Mouse (Mus musculus) heart, embryonic 14.5 days (tissue): ENCODE results near the gene Rpl37. TPM values are rescaled to one million over a fixed set of nuclear protein-coding genes. Genes with fewer than 3 reads are reported as not detected.

Source experiments
- ATAC-seq: fragments of 200-750 bp; cut with Nextera tagmentation; 2 replicates; pipeline ENCODE4 v1.8.0; 2017; ENCODE audit warnings: low read depth, moderate TSS enrichment; ENCODE audit not compliant: insufficient number of reproducible peaks, insufficient read depth, low FRiP score
- H3K27ac ChIP-seq, 2 experiments: fragments of 200-500 bp in 1 of 2; fragments of 300-500 bp in 1 of 2; sonication (generic) in 1 of 2; replicated peaks in 1 of 2; 2 replicates each; pipeline ENCODE4 v1.5.1; 2012 to 2014; ENCODE audit warnings: low read depth in 2 of 2, low read length in 2 of 2, control low read depth in 1 of 2, mild to moderate bottlenecking in 1 of 2, mixed read lengths in 1 of 2; ENCODE audit not compliant: control insufficient read depth in 1 of 2, insufficient read depth in 1 of 2
- H3K27me3 ChIP-seq: fragments of 300-500 bp; sonication (generic); 2 replicates; pipeline ENCODE4 v1.6.1; 2014; ENCODE audit warnings: mild to moderate bottlenecking, low read length, control low read depth; ENCODE audit not compliant: control insufficient read depth, insufficient read depth
- H3K36me3 ChIP-seq: fragments of 300-500 bp; sonication (generic); 2 replicates; pipeline ENCODE4 v1.6.1; 2014; ENCODE audit warnings: mild to moderate bottlenecking, control low read depth, low read length, mixed read lengths; ENCODE audit not compliant: control insufficient read depth, insufficient read depth
- H3K4me1 ChIP-seq, 2 experiments: fragments of 200-500 bp in 1 of 2; fragments of 300-500 bp in 1 of 2; sonication (generic) in 1 of 2; 2 replicates each; pipeline ENCODE4 v1.6.1; 2012 to 2014; ENCODE audit warnings: low read length in 2 of 2, control low read depth in 1 of 2, mixed read lengths in 1 of 2; ENCODE audit not compliant: control insufficient read depth in 2 of 2, insufficient read depth in 2 of 2
- H3K4me2 ChIP-seq: fragments of 300-500 bp; sonication (generic); 2 replicates; pipeline ENCODE4 v1.6.1; 2014; ENCODE audit warnings: mild to moderate bottlenecking, low read length
- H3K4me3 ChIP-seq, 2 experiments: fragments of 200-500 bp in 1 of 2; fragments of 300-500 bp in 1 of 2; sonication (generic) in 1 of 2; 2 replicates each; pipeline ENCODE4 v1.5.1; 2012 to 2014; ENCODE audit warnings: low read length in 2 of 2, mild to moderate bottlenecking in 2 of 2, control low read depth in 1 of 2, low read depth in 1 of 2, moderate library complexity in 1 of 2; ENCODE audit not compliant: control insufficient read depth in 1 of 2, insufficient read depth in 1 of 2
- H3K9ac ChIP-seq: fragments of 300-500 bp; sonication (generic); 2 replicates; pipeline ENCODE4 v1.6.1; 2014; ENCODE audit warnings: mild to moderate bottlenecking, low read length
- H3K9me3 ChIP-seq: fragments of 300-500 bp; sonication (generic); 2 replicates; pipeline ENCODE4 v1.6.1; 2016; ENCODE audit warnings: low read length, control low read depth; ENCODE audit not compliant: control insufficient read depth
- WGBS: fragments of 180-500 bp; shearing (Covaris S2); extraction: QIAGEN DNeasy Blood & Tissue Kit; methylation state at CpG from one replicate; pipeline ENCODE4 v1.1.7; 2014; 5-methylcytosine and 5-hydroxymethylcytosine counted together
- polyA plus RNA-seq: library from polyadenylated mRNA; unstranded; fragments of >200 nt; fragmentation: Nextera tagmentation; extraction: Ambion mirVana; gene quantifications from 2 replicates; pipeline ENCODE4 v1.2.1, GENCODE M21; 2014

The Rpl37 gene
- polyA plus RNA-seq, 1 experiment from 2014 or later = 512 TPM

DNA sequence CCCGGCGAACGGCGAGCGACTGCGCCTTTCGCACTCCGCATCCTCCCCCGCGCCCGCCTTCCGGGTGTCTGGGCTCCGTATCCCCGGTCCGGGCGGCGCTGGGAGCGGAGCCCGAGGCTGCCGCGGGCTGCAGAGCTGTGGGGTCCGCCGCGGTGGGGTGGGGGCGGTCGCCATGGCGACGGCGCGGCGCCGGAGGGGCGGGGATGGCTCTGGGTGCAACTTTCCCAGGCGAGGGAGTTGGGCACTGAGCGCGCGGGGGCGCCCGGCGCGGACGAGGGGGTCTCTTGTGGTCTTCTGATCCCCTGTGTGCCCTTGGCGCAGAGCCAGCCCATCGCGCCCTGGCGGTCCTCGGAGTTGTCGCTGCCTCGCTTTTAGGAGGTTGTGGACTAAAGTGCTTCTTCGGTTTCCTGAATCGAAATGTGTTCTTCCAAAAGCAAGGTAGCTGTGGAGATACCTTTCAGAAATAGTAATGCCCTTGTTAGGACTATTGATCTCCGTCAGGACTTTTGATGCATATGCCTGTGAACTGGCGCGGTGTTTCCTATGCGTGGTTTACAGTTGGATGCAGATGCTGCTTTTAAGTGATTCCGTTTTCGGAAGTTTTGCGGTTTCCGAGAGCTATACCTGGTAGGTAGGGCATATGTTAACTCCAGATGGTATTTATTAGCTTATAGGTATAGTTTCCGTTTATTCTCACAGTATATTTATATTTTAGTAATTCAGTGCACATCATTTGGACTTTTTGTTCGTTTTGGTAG is 27.8 kb downstream of the Rpl37 start:
- WGBS = 1% methylated on average over 54 of the region's 61 CpGs
- Histone ChIP-seq H3K9me3 (no peaks in the 10 kb centered on the region), H3K4me1 (peaks cover 4 to 12% of the 10 kb centered on the region in 2 experiments), H3K4me3 (peak overlapping the region; percentile 88 to 98), H3K36me3 (no peaks in the 10 kb centered on the region), H3K27me3 (no peaks in the 10 kb centered on the region), H3K9ac (peak overlapping the region; percentile 87), H3K4me2 (peak overlapping the region; percentile 73), H3K27ac (peak overlapping the region; percentile 84 to 93)
- ATAC-seq = peak; percentile 82

DNA sequence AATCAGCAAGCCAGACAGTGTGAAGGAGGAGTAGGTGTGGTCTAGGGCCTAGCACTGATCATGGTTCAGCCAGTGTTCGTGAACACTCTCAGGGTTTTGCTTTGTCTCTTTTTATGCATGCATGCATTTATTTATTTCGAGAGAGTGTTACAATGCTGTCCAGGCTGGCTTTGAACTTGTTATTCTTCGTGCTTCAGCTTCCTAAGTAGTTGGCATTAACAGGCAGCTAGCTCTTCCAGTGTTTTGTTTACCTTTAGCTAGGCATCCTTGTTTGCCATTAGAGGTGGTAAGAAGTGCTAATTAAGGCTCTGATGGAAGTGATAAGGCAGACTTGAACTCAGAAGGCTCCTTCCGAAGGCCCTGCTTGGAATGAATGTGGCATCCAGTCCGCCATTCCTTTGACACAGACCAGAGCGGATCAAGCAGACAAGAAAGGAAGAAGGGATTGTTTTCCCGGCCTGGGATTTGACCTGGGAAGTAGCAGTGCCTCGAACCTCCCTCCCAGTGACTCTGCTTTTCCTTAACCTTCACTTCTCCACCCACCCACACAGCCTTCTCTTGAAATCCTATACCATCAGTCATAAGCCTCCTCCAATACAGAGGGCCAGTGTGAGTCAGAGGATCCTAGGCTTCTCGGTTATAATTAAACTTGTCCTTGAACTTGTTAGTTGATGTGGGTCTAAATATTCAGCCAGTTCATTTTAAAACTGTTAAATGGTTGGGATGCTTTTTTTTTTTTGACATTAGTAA is 28.9 kb downstream of the Rpl37 start:
- peak overlapping the region; percentile 87 for H3K9ac ChIP-seq
- H3K27me3 ChIP-seq = no peaks in the 10 kb centered on the region
- no peaks in the 10 kb centered on the region for H3K9me3 ChIP-seq
- 29% methylated on average over 9 of the region's 9 CpGs for WGBS
- peak overlapping the region; percentile 73 for H3K4me2 ChIP-seq
- no peak for ATAC-seq
- peaks cover 4 to 12% of the 10 kb centered on the region in 2 experiments for H3K4me1 ChIP-seq
- H3K27ac ChIP-seq = peak overlapping the region in 1 of 2 experiments; percentile 49; a peak in 1 of 4 replicates
- no peaks in the 10 kb centered on the region for H3K36me3 ChIP-seq
- H3K4me3 ChIP-seq = peak overlapping the region; percentile 16 to 88; a peak in 1 of 4 replicates

DNA sequence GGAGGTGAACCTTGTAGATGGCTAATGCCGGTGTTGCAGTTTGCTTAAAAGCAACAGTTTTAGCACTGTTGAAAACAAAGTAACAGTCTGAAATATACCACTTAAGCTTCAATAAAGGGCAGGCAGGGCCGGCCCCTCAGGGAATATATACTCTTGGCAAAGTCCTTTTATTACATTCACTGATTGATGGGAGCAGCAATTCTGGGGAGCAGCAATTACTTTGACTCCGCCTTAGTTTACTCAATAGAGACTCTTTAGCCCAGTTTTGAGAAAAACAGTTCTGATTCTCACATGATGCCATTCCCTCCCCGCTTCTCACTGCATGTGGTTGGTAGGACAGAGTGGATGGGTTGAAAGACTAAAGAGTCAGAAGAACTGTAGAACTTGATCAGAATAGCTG is 32.7 kb downstream of the Rpl37 start:
- H3K4me2 ChIP-seq = no peak overlapping the region
- H3K9me3 ChIP-seq = no peaks in the 10 kb centered on the region
- 88% methylated on average over 4 of the region's 4 CpGs for WGBS
- no peak overlapping the region for H3K9ac ChIP-seq
- H3K4me3 ChIP-seq = no peak overlapping the region
- H3K4me1 ChIP-seq = peaks cover 5 to 13% of the 10 kb centered on the region in 2 experiments
- H3K36me3 ChIP-seq = no peaks in the 10 kb centered on the region
- no peaks in the 10 kb centered on the region for H3K27me3 ChIP-seq
- H3K27ac ChIP-seq = no peak overlapping the region
- no peak for ATAC-seq

DNA sequence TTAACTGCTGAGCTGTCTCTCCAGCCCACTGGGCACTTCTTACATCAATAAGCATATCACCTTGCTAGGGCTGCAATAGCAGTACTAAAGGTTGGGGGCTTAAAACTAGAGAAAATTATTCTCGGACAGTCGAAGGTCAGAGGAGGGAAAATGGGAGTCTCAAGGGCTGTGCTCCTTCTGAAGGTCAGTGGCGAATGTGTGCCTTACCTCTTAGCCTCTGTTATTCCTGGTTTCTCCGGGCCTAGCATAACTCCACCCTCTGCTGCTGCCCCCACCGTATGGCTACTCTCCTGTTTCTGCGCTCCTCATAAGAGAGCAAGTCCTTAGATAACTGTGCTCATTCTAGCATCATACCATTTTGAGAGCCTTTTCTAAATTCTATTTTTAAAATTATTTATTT is 35.7 kb downstream of the Rpl37 start:
- Histone ChIP-seq H3K27me3 (no peaks in the 10 kb centered on the region), H3K4me2 (no peak overlapping the region), H3K4me3 (no peak overlapping the region), H3K9ac (no peak overlapping the region), H3K9me3 (no peaks in the 10 kb centered on the region), H3K4me1 (peaks cover 9 to 11% of the 10 kb centered on the region in 2 experiments; a peak in 3 of 4 replicates), H3K36me3 (no peaks in the 10 kb centered on the region), H3K27ac (no peak overlapping the region)
- ATAC-seq = no peak
- 82% methylated on average over 6 of the region's 6 CpGs for WGBS

DNA sequence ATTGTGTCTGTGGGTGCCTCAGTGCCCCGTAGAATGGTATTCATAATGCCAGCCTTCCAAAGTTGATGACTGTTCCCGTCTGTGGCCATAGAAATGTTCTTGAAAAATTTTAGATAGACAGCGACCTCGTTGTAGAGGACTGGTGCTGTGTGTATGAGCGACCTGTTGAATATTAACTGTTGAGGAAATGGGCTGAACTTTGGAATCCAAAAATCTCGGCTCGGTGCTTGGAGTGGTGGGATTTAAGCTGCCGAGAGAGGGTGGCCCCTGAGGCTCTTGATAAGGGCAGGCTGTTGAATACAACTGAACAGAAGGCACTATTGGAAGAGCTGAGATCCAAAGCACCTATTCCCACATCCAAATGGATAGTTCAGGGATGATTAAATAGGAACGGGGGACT is 38.2 kb downstream of the Rpl37 start:
- 45% methylated on average over 9 of the region's 9 CpGs for WGBS
- no peak overlapping the region for H3K27ac ChIP-seq
- no peak for ATAC-seq
- H3K36me3 ChIP-seq = no peaks in the 10 kb centered on the region
- peaks cover 10 to 20% of the 10 kb centered on the region in 2 experiments for H3K4me1 ChIP-seq
- H3K27me3 ChIP-seq = no peaks in the 10 kb centered on the region
- H3K9me3 ChIP-seq = no peaks in the 10 kb centered on the region
- no peak overlapping the region for H3K9ac ChIP-seq
- no peak overlapping the region for H3K4me3 ChIP-seq
- no peak overlapping the region for H3K4me2 ChIP-seq

DNA sequence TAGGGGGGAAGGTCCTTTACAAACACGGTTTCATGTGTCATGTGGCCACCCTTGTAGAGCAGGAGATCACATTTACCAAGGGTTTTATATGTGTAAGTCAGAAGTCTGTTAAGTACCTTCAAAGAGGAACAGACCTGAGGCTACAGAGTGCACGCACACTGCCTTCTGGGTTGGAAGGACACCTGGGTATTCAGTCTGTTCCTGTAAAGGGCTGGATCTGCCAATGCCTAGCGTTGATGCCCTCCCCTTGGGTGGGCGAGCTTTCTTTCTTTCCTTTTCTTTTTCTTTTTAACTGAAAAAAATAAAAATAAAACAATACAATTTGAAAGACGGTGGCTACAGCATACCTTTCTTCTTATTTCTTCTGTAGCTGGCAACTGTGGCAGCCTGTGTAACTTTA is 38.6 kb downstream of the Rpl37 start:
- H3K4me1 ChIP-seq = peaks cover 10 to 20% of the 10 kb centered on the region in 2 experiments
- H3K4me3 ChIP-seq = no peak overlapping the region
- no peak overlapping the region for H3K4me2 ChIP-seq
- no peak overlapping the region for H3K9ac ChIP-seq
- no peak for ATAC-seq
- WGBS = 80% methylated on average over 5 of the region's 5 CpGs
- H3K27ac ChIP-seq = no peak overlapping the region
- no peaks in the 10 kb centered on the region for H3K9me3 ChIP-seq
- H3K27me3 ChIP-seq = no peaks in the 10 kb centered on the region
- H3K36me3 ChIP-seq = no peaks in the 10 kb centered on the region

DNA sequence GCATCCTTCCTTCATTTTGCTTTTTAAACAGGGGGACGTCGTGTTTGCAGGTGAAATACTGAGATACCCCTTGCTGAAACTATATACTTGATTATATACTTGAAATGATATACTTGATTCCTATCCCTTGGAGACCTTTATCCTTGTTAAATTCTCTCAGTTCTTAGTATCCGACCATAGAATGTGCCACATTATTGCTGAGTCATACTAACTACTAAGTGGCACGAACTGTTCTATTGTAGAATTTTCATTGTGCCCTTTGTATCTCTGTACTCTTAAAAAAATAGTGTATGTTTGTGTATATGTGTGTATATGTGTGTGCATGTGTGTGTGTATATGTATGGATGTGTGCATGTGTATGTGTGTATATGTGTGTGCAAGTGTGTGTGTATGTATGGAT is 39.9 kb downstream of the Rpl37 start:
- no peak for ATAC-seq
- H3K36me3 ChIP-seq = peaks cover 4% of the 10 kb centered on the region; the same call in 1 of the 2 replicates
- H3K4me2 ChIP-seq = no peak overlapping the region
- H3K27me3 ChIP-seq = no peaks in the 10 kb centered on the region
- no peak overlapping the region for H3K9ac ChIP-seq
- peaks cover 10 to 20% of the 10 kb centered on the region in 2 experiments for H3K4me1 ChIP-seq
- H3K27ac ChIP-seq = no peak overlapping the region
- 88% methylated on average over 4 of the region's 4 CpGs for WGBS
- no peak overlapping the region for H3K4me3 ChIP-seq
- no peaks in the 10 kb centered on the region for H3K9me3 ChIP-seq
